Mouse (Mus musculus) C2C12 (cell line): ENCODE results near the gene Iqch.

Source experiments
- CEBPB ChIP-seq: IDR thresholded peaks from one replicate; pipeline ENCODE4 v1.6.1; 2011; ENCODE audit warnings: low read depth, mild to moderate bottlenecking, control low read depth, moderate library complexity
- CTCF ChIP-seq: IDR thresholded peaks from one replicate; pipeline ENCODE4 v1.5.1; 2011; ENCODE audit not compliant: control insufficient read depth, insufficient read depth, insufficient read length
- MAX ChIP-seq: IDR thresholded peaks from one replicate; pipeline ENCODE4 v1.6.1; 2011; ENCODE audit warnings: mild to moderate bottlenecking, control low read depth

- TF ChIP-seq CTCF (no peak), CEBPB (no peak), MAX (no peak)
Observed at GRCm38 (mm10) chr9:63650905-63651304, 48.6 kb upstream of the Iqch start.
